Mouse (Mus musculus): Measurements from ENCODE around the gene Myo15b. TPM values are rescaled to one million over a fixed set of nuclear protein-coding genes. Genes with fewer than 3 reads are reported as not detected.

The Myo15b gene
- polyA plus RNA-seq, 1 experiment from 2014 or later, result 0.27 TPM

DNA sequence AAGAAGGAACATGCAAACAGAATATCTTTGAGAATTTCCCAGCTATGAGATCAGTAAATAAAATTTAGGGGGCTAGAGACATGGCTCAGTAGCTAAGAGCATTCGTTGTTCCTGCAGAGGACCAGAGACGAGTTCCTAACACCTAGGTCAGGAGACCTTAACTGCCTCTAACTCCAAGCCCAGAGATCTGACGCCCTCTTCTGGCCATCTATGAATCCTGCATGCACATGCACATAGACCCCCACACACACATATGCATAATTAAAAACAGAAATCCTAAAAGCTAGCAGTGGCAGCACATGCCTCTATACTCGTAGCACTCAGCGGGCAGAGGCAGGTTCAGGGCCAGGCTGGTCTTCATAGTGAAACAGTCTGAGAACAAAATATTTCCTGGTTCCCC, 18.2 kb downstream of the Myo15b start:
- no peaks in the 10 kb centered on the region for H3K36me3 ChIP-seq
- WGBS, result 71% methylated on average over 5 of the region's 5 CpGs
- H3K27ac ChIP-seq (replicated peaks), result no peak overlapping the region
- H3K9ac ChIP-seq, result no peak overlapping the region
- no peak for ATAC-seq (ENCODE audit: extremely low read depth, insufficient number of reproducible peaks, low FRiP score, low TSS enrichment)
- no peak overlapping the region for H3K4me3 ChIP-seq
- peaks cover 17% of the 10 kb centered on the region for H3K4me1 ChIP-seq
- H3K4me2 ChIP-seq, result no peak overlapping the region
- H3K27me3 ChIP-seq (replicated peaks), result no peaks in the 10 kb centered on the region; the same call in 1 of the 2 replicates
- H3K9me3 ChIP-seq, result no peaks in the 10 kb centered on the region

DNA sequence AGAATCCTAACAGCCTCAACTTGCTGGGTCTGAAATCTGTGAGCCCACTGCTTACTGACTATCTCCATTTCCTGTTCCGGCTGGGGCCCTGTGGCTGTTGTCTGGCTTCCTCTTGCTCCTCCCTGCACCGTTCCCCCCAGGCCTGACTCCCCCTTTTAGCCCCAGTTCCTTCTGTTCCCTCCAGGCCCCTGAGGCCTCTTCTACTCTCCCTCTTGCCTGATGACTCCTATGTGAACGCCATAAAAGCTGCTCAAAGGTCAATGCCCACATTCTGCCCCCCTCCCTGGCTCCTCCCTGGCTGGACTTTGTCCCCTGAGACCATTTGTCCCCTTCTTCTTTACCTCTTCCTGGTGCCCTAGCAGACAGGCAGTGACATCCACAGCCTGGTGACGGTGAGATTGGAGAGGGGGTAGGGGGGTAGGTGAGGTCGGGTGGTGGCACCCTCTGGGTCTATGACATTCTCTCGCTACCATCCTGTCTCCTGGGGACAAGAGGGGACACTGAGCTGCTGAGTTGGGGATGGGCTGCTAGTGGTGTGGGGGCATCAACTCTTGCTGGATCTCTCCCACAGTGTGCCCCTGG, 19.1 kb downstream of the Myo15b start:
- H3K9me3 ChIP-seq, result no peaks in the 10 kb centered on the region
- H3K4me2 ChIP-seq, result no peak overlapping the region
- no peak for ATAC-seq (ENCODE audit: extremely low read depth, insufficient number of reproducible peaks, low FRiP score, low TSS enrichment)
- H3K4me1 ChIP-seq, result peaks cover 11% of the 10 kb centered on the region
- no peak overlapping the region for H3K9ac ChIP-seq
- peaks cover 3% of the 10 kb centered on the region for H3K27me3 ChIP-seq (replicated peaks)
- no peaks in the 10 kb centered on the region for H3K36me3 ChIP-seq
- no peak overlapping the region for H3K27ac ChIP-seq (replicated peaks)
- 51% methylated on average over 6 of the region's 6 CpGs for WGBS
- no peak overlapping the region for H3K4me3 ChIP-seq

DNA sequence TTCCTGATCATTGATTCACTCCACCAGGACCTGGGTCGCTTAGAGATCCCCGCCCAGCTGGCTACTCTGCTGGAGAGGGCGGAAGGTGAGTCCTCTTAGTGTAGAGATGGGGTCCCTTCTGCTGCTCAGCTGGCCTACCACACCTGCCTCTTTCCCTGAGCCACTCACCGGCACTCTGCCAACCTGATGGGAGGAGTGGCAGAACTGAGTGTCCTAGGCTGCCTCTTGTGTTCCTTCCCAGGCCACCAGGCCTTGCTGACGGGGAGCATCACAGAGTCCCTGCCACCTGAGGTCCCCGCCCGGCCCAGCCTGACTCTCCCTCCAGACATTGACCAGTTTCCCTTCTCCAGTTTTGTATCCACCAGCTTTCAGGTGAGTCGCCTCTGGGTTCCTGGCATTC, 19.9 kb downstream of the Myo15b start:
- H3K4me3 ChIP-seq, result no peak overlapping the region
- H3K4me2 ChIP-seq, result no peak overlapping the region
- H3K9ac ChIP-seq, result no peak overlapping the region
- H3K27me3 ChIP-seq (replicated peaks), result peaks cover 11% of the 10 kb centered on the region
- no peaks in the 10 kb centered on the region for H3K9me3 ChIP-seq
- no peak overlapping the region for H3K27ac ChIP-seq (replicated peaks)
- ATAC-seq (ENCODE audit: extremely low read depth, insufficient number of reproducible peaks, low FRiP score, low TSS enrichment), result no peak
- H3K36me3 ChIP-seq, result no peaks in the 10 kb centered on the region
- H3K4me1 ChIP-seq, result peaks cover 5% of the 10 kb centered on the region; the same call in 1 of the 2 replicates
- 77% methylated on average over 8 of the region's 8 CpGs for WGBS

GRCm38 (mm10) chr11:115881002-115881401, 22.8 kb downstream of the Myo15b start:
- Histone ChIP-seq H3K9ac (no peak overlapping the region), H3K4me3 (no peak overlapping the region), H3K27ac (replicated peaks) (no peak overlapping the region), H3K4me1 (peaks cover 5% of the 10 kb centered on the region; the same call in 1 of the 2 replicates), H3K36me3 (no peaks in the 10 kb centered on the region), H3K27me3 (replicated peaks) (peaks cover 26% of the 10 kb centered on the region), H3K4me2 (no peak overlapping the region), H3K9me3 (no peaks in the 10 kb centered on the region)
- WGBS, result 30% methylated on average over 5 of the region's 5 CpGs
- ATAC-seq (ENCODE audit: extremely low read depth, insufficient number of reproducible peaks, low FRiP score, low TSS enrichment), result no peak

- H3K27me3 ChIP-seq (replicated peaks), result peaks cover 26% of the 10 kb centered on the region
- 15% methylated on average over 16 of the region's 17 CpGs for WGBS
- H3K36me3 ChIP-seq, result no peaks in the 10 kb centered on the region
- no peaks in the 10 kb centered on the region for H3K9me3 ChIP-seq
- peaks cover 6% of the 10 kb centered on the region; the same call in 1 of the 2 replicates for H3K4me1 ChIP-seq
- ATAC-seq (ENCODE audit: extremely low read depth, insufficient number of reproducible peaks, low FRiP score, low TSS enrichment), result no peak
- H3K4me2 ChIP-seq, result no peak overlapping the region
- H3K27ac ChIP-seq (replicated peaks), result no peak overlapping the region
- H3K4me3 ChIP-seq, result no peak overlapping the region
- no peak overlapping the region for H3K9ac ChIP-seq
Observed at GRCm38 (mm10) chr11:115883251-115883650, 25.0 kb downstream of the Myo15b start.

GRCm38 (mm10) chr11:115884361-115884760, 26.2 kb downstream of the Myo15b start:
- Histone ChIP-seq H3K27ac (replicated peaks) (no peak overlapping the region), H3K27me3 (replicated peaks) (peaks cover 26% of the 10 kb centered on the region), H3K9ac (no peak overlapping the region), H3K4me1 (peaks cover 6% of the 10 kb centered on the region; the same call in 1 of the 2 replicates), H3K9me3 (no peaks in the 10 kb centered on the region), H3K4me2 (no peak overlapping the region), H3K36me3 (no peaks in the 10 kb centered on the region), H3K4me3 (no peak overlapping the region)
- no peak for ATAC-seq (ENCODE audit: extremely low read depth, insufficient number of reproducible peaks, low FRiP score, low TSS enrichment)
- WGBS, result 90% methylated on average over 3 of the region's 3 CpGs

GRCm38 (mm10) chr11:115885281-115885680, 27.1 kb downstream of the Myo15b start:
- no peak for ATAC-seq (ENCODE audit: extremely low read depth, insufficient number of reproducible peaks, low FRiP score, low TSS enrichment)
- Histone ChIP-seq H3K27ac (replicated peaks) (no peak overlapping the region), H3K4me2 (no peak overlapping the region), H3K4me1 (peaks cover 6% of the 10 kb centered on the region; the same call in 1 of the 2 replicates), H3K9ac (no peak overlapping the region), H3K4me3 (no peak overlapping the region), H3K36me3 (no peaks in the 10 kb centered on the region), H3K9me3 (no peaks in the 10 kb centered on the region), H3K27me3 (replicated peaks) (peaks cover 26% of the 10 kb centered on the region)
- 65% methylated on average over 11 of the region's 11 CpGs for WGBS

- Histone ChIP-seq H3K9ac (no peak overlapping the region), H3K27me3 (replicated peaks) (peaks cover 26% of the 10 kb centered on the region), H3K4me3 (no peak overlapping the region), H3K36me3 (no peaks in the 10 kb centered on the region), H3K4me2 (no peak overlapping the region), H3K4me1 (peaks cover 6% of the 10 kb centered on the region; the same call in 1 of the 2 replicates), H3K9me3 (no peaks in the 10 kb centered on the region), H3K27ac (replicated peaks) (no peak overlapping the region)
- 76% methylated on average over 11 of the region's 11 CpGs for WGBS
- no peak for ATAC-seq (ENCODE audit: extremely low read depth, insufficient number of reproducible peaks, low FRiP score, low TSS enrichment)
Observed at GRCm38 (mm10) chr11:115886446-115886845, 28.2 kb downstream of the Myo15b start.

- H3K27ac ChIP-seq (replicated peaks), result no peak overlapping the region
- H3K4me1 ChIP-seq, result peaks cover 9% of the 10 kb centered on the region; the same call in 1 of the 2 replicates
- 73% methylated on average over 5 of the region's 5 CpGs for WGBS
- ATAC-seq (ENCODE audit: extremely low read depth, insufficient number of reproducible peaks, low FRiP score, low TSS enrichment), result no peak
- no peak overlapping the region for H3K9ac ChIP-seq
- H3K36me3 ChIP-seq, result peaks cover 5% of the 10 kb centered on the region; the same call in 1 of the 2 replicates
- no peak overlapping the region for H3K4me2 ChIP-seq
- H3K9me3 ChIP-seq, result no peaks in the 10 kb centered on the region
- peaks cover 16% of the 10 kb centered on the region for H3K27me3 ChIP-seq (replicated peaks)
- H3K4me3 ChIP-seq, result no peak overlapping the region
Observed at GRCm38 (mm10) chr11:115888020-115888419, 29.8 kb downstream of the Myo15b start.

DNA sequence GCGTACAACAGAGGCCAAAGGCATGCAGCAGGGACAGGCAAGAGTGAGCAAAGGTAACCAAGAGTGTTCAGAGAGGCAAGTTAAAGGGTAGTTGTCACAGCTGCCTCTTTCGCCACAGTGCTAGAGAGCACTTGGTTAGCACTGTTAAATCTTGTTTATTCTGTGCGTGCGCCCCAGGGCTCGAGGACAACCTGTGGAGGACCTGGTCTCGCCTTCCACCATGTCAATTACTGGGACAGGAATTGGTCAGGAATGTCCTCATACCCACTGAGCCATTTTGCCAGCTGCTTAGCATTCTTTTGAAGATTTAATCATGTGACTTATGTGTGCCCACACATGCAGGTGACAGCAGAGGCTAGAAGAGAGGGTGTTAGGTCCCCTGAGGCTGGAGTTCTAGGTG, 31.0 kb downstream of the Myo15b start:
- Histone ChIP-seq H3K4me2 (no peak overlapping the region), H3K27ac (replicated peaks) (no peak overlapping the region), H3K27me3 (replicated peaks) (peaks cover 4% of the 10 kb centered on the region), H3K9me3 (no peaks in the 10 kb centered on the region), H3K4me3 (no peak overlapping the region), H3K36me3 (peaks cover 17% of the 10 kb centered on the region), H3K4me1 (peaks cover 9% of the 10 kb centered on the region; the same call in 1 of the 2 replicates), H3K9ac (no peak overlapping the region)
- 74% methylated on average over 6 of the region's 6 CpGs for WGBS
- no peak for ATAC-seq (ENCODE audit: extremely low read depth, insufficient number of reproducible peaks, low FRiP score, low TSS enrichment)

- Histone ChIP-seq H3K4me1 (peaks cover 9% of the 10 kb centered on the region; the same call in 1 of the 2 replicates), H3K27ac (replicated peaks) (no peak overlapping the region), H3K4me2 (no peak overlapping the region), H3K9me3 (no peaks in the 10 kb centered on the region), H3K4me3 (no peak overlapping the region), H3K9ac (no peak overlapping the region), H3K36me3 (peaks cover 36% of the 10 kb centered on the region), H3K27me3 (replicated peaks) (no peaks in the 10 kb centered on the region)
- no peak for ATAC-seq (ENCODE audit: extremely low read depth, insufficient number of reproducible peaks, low FRiP score, low TSS enrichment)
- WGBS, result 43% methylated on average over 6 of the region's 6 CpGs
Observed at GRCm38 (mm10) chr11:115892213-115892612, 34.0 kb downstream of the Myo15b start.

GRCm38 (mm10) chr11:115893071-115893470, 34.9 kb downstream of the Myo15b start:
- peaks cover 36% of the 10 kb centered on the region for H3K36me3 ChIP-seq
- whole genome bisulfite sequencing, result 82% methylated on average over 9 of the region's 9 CpGs
- ATAC-seq (ENCODE audit: extremely low read depth, insufficient number of reproducible peaks, low FRiP score, low TSS enrichment), result no peak

More at GRCm38 (mm10) chr11:115893071-115893470, 34.9 kb downstream of the Myo15b start:
- no peaks in the 10 kb centered on the region for H3K9me3 ChIP-seq
- no peak overlapping the region for H3K4me3 ChIP-seq
- H3K27me3 ChIP-seq (replicated peaks), result no peaks in the 10 kb centered on the region
- 0 out of 2 replicates have a peak, but pooled peaks cover 3% of the 10 kb centered on the region for H3K4me1 ChIP-seq
- no peak overlapping the region for H3K9ac ChIP-seq
- H3K4me2 ChIP-seq, result no peak overlapping the region
- no peak overlapping the region for H3K27ac ChIP-seq (replicated peaks)

Data from heart, embryonic 13.5 days (tissue).